Mouse (Mus musculus): Measurements from ENCODE around the gene Ets1.

DNA sequence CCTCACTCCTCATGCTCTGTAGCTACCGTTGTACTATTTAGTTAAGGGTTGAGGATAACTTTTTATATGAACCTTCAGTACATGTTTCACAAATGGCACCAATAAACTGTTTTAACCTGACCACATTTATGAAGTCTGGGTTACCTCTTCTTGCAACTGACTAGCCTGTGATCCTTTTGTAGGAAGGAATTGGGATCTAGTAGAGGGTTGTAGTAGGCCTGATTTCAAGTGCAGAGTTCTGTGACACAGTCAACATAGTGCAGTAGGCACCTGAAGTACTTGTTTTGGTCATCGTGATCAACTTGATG is 65.9 kb downstream of the Ets1 start:
- TF ChIP-seq EP300 (IDR thresholded peaks at IDR 0.05) = no peak
- TF ChIP-seq CTCF (IDR thresholded peaks at IDR 0.05) = no peak
